Mouse (Mus musculus): ENCODE measurements around the gene Il1a. TPM values are rescaled to one million over a fixed set of nuclear protein-coding genes. Genes with fewer than 3 reads are reported as not detected.

Gene Il1a
- not detected for total RNA-seq (2023)

GRCm38 (mm10) chr2:129309836-129310235, at the start of gene Il1a:
Gene Il1a, minus strand, starts transcription at chr2:129309972.

DNA sequence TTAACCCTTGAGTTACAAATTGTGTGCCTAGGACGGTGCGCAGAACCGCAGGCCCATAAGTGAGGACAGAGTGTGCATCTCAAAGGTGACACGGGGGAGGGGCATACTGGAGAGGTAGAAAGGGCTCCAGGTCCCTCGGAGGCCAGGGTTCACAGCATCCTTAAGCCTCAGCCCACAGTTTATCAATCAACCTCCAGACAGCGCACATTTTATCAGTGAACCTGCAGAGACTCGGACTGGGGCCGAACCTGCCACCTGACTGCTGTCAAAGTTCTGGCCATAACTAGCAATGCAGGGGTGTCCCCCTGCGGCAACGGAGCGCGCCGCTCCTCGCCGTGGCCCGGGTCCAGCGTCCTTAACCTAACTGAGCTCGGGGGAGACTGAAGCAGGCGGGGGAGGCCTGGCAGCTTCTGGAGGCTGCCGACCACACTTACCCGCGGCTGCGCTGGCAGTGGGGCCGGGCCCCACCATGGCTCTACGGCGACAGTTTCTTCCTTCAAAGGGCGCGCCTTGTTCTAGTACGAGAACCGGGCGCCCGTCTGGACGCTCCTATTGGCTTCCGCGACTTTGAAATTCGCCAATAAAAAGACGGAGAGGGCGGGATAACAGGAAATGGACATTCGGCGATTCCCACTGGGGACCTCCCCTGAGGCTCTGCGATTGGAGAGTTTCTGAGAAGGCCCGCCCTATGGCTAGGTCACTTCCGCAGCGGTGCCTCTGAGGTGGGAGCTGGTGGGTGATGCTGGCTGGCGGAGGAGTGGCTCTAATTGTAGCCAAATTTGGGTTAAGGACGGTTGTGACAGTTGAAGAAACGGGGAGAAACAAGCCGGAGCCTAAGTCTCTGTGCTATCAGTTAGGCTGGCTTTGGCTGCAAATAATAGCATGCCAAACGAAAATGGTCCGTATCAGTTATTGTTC, 12.8 kb downstream of the Il1a start, which contains the start of gene Ckap2l:
Gene Ckap2l, minus strand, starts transcription at position 542 of the 918 bp plus-strand sequence.

Other genes starting within 250 kb of the Il1a start
- gene Ttl, start 244.0 kb downstream of the Il1a start, total RNA-seq (2023) = 1 to 10 TPM; 5.1 to 5.4 TPM
- gene Polr1b, start 209.0 kb downstream of the Il1a start, total RNA-seq (2023) = 10 to 100 TPM; 51.3 to 59.2 TPM
- 10 to 100 TPM; 15.3 to 21.6 TPM for gene Chchd5, start 180.3 kb downstream of the Il1a start, total RNA-seq (2023)
- 100 to 1,000 TPM; 164 to 178 TPM for gene Slc20a1, start 111.2 kb downstream of the Il1a start, total RNA-seq (2023)
- 1 to 10 TPM in 1 of 2 experiments, under 1 TPM in 1; 0.86 to 1.0 TPM for gene Ckap2l, start 12.8 kb downstream of the Il1a start, total RNA-seq (2023)
- 1 to 10 TPM in 1 of 2 experiments, under 1 TPM in 1; 0.98 to 3.3 TPM for gene Il1b, start 61.2 kb upstream of the Il1a start, total RNA-seq (2023)
- gene F830045P16Rik, start 226.6 kb upstream of the Il1a start, total RNA-seq (2023) = not detected

Data from B cell, adult 67 days (primary cell).